Mouse (Mus musculus) gastrocnemius, postnatal 36 days (tissue): ENCODE results near the gene Slc6a2. TPM values are rescaled to one million over a fixed set of nuclear protein-coding genes. Genes with fewer than 3 reads are reported as not detected.

Source experiments
- DNase-seq, 2 experiments: peaks; one replicate each; pipeline ENCODE4 v3.0.0; 2022
- intact Hi-C: fragments of 180-260 bp; cut with DNase I; formaldehyde crosslinking; loops from one replicate; pipeline ENCODE4 v1.15.1; 2025
- long read RNA-seq, 2 experiments: library from polyadenylated mRNA; stranded (forward); transcript quantifications; one replicate each; pipeline ENCODE4 v2.0.0; 2021
- total RNA-seq, 2 experiments: library from RNA; stranded (reverse); gene quantifications; 2 replicates each; pipeline ENCODE4 v1.2.3; 2021

Gene Slc6a2
- total RNA-seq, result under 1 TPM; 0.17 to 0.28 TPM
- long read RNA-seq, experiment 1, result 0 reads
- long read RNA-seq, experiment 2, partial matches to known transcripts, result 1 of 1 reads
- long read RNA-seq, experiment 2, other reads (novel, unspliced or antisense), result 0 of 1 reads

DNA sequence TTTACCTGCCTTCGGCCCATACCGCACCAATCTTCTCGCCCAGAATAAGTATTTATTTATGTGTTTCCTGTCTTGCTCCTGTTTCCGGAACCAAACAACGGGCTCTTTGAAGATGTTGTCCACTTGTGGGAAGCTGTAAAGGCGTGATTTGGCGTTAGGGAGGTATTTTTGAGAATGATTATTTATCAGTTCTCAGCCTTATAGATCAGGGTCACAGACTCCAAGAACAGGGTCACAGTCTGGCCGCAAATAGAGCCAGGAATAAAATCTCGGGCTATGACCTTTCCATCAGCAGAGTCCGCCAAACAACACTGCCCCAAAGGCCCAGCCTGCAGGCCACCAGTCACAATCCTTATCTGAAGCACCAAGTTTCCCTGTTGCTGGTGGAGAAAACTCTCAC is at the start of gene Slc6a2:
TSS of gene Slc6a2 (plus strand) at position 301 of the 400 bp plus-strand sequence.
- intact Hi-C loops, result no loop called here
- no peak for DNase-seq

DNA sequence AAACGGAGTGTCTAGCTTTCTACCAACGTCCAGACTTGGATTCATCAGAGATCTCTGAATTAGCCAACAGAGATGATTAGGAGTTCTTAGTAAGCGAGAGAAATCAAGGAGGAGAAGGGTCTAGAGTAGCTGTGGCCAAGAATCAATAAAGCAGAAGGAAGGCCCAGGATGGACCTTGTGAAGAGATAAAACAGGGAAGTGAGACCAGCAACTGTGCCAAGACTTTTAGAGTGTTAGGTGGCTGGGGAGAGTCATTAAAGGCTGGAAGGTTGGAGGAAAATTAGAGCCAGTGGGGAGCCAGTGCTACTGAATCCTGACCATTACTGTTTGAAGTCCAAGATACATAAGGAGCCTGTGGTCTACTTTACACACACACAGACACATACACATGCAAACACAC is 48.4 kb upstream of the Slc6a2 start:
- intact Hi-C loops, result no loop called here
- DNase-seq, result no peak

DNA sequence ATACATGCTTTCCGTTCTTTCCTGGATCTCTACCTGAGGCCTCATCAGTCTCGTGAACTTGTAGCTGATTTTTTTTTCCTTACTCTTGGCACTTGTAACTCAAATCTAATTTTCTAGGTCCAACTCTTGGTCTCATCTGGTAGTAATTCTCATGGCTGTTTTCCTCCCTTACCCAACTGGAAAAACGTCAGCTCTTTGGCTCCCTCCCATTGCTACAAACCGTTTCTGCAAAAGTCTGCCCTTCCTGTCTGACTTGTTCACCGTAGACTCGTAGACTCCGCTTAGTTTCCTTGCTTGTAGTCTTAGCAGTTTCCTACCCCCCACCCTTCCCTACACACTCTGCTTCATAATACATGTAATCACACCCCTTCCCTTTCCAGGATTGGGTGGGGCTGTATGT is 46.5 kb upstream of the Slc6a2 start:
- peak in 1 of 2 experiments; percentile 46 for DNase-seq

DNA sequence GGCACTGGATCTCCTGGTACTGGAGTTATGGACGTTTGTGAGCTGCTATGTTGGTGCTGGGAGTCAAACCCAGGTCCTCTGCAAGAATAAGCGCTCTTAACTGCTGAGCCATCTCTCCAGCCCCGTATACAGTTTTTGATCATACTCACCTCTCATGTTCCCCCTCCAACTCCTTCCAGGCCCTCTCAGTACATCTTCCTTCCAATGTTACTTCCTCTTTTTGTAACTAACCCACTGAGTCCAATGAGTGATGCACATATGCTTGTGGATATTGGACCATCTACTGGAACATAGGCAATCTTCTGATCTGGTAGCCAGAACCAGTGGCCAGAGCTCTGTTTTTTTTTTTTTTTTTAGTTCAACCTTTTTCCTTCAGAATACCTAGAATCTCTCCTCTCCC is 43.8 kb upstream of the Slc6a2 start:
- DNase-seq, result no peak
- intact Hi-C loops, result no loop called here

More for the DNA sequence above, 46.5 kb upstream of the Slc6a2 start:
- intact Hi-C loops, result no loop called here

- no peak for DNase-seq
- intact Hi-C loops, result no loop called here
These were observed 38.1 kb upstream of the Slc6a2 start for GRCm38 (mm10) chr8:92921768-92922167.

GRCm38 (mm10) chr8:92928986-92929385 is 30.9 kb upstream of the Slc6a2 start:
- intact Hi-C loops, result no loop called here
- DNase-seq, result no peak

DNA sequence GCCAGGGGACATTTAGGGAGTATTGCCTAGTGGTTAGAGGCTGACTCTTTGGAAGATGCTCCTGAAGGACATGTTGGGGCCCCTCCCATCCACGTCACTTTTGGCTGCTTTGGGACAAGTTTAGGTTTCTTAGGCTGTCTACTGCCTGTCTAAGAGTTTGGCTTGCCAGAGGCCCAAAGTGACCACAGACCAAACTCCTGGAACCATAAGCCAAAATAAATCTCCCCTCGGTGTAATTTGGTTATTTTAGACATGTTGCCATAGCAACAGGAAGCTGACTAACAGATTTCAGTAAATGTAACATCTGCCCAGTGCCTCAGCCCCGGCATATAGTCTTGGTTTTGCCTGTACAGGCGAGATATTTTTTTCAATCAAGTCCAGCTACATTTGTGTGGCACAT is 21.8 kb upstream of the Slc6a2 start:
- intact Hi-C loops, result no loop called here
- no peak for DNase-seq

GRCm38 (mm10) chr8:92949071-92949470 is 10.8 kb upstream of the Slc6a2 start:
- intact Hi-C loops, result no loop called here
- no peak for DNase-seq

GRCm38 (mm10) chr8:92950639-92951371 is 9.1 kb upstream of the Slc6a2 start:
- intact Hi-C loops, result no loop called here
- no peak for DNase-seq

DNA sequence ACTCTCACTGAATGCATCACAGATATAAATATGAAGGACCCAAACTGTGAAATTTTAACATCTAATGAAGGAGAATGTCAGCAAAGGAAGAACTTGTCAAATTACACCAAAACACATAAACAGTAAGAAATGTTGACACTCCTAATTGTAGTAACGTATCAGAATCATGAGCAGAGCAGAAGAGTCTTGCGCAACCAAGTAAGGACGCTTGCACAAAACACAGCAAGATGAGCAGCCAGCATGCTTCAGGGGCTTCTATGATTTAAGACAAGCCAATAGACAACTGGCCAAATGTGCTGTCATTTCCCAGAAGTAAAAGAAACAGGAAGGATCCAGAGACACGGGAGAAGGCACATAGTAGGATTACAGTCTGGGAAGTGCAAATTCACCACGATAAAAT is 5.8 kb upstream of the Slc6a2 start:
- DNase-seq, result no peak
- intact Hi-C loops, result no loop called here

DNA sequence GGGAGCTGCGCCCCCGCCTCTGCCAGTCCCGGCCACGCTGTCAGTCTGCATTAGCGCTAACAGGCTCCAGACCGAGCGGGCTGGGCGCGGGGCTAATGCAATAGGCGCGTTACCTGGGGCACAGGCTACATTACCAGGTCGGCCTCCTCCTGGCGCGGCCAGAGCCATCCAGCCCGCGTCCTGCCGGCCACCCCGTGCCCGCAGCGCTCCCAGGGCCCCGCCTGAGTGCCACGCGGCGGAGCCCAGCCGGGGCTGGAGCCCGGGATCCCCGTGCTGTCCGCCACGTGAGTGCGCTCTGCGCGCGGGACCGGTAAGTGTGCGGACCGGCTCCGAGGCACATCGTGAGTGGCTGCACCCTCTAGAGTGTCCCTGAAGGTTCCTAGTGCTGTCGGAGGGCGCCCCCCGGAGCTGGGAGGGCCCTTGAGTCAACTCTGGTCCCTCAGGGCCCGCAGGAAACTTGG is 602 bp downstream of the Slc6a2 start:
- DNase-seq, result no peak
- intact Hi-C loops, result no loop called here

- DNase-seq, result no peak
- intact Hi-C loops, result no loop called here
These were observed 1.2 kb downstream of the Slc6a2 start for GRCm38 (mm10) chr8:92961088-92961487.

DNA sequence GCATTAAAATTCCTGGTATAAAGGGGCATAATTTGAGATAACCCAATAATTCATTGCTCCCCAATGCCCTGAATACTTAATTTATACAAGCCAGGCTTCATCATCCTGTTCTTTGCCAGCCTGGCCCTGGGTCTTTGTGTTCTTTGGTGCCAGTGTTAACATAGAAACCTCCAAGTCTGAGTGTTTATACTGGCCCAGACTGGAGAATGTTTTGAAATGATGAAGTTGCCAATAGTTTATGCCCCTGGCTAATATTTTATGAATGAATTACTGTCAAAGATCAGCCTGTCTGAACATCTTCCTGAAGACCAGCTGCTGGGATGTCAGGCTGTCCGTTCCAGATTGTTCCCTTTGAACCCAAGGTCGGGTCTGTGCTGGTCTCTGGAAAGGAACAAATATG is 4.7 kb downstream of the Slc6a2 start:
- intact Hi-C loops, result no loop called here
- DNase-seq, result no peak

GRCm38 (mm10) chr8:92972949-92973348 is 13.1 kb downstream of the Slc6a2 start:
- peak; percentile 64 to 67 for DNase-seq
- intact Hi-C loops, result loop anchor here (5.0 kb wide), 1 partner anchor 76 kb away; no protein-coding TSS in a partner anchor

DNA sequence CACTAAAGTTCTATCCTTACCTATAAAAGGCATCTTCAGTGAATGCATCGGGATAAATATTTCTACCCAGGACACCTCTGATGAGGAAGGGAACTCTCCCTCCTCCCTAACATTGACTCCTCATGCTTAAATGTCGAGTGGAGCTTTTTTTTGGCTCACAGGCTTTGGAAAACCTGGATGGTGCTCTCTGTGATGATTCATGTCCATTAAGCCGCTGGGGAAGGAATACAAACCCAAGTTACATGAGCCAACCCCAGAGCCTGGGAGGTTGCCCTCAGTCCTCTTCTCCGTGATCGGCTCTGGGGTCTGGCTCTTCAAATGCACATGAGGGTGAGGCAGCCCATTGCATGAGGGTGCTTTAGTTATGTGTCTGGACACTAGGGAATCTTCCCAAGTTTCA is 16.8 kb downstream of the Slc6a2 start:
- intact Hi-C loops, result no loop called here
- DNase-seq, result no peak

DNA sequence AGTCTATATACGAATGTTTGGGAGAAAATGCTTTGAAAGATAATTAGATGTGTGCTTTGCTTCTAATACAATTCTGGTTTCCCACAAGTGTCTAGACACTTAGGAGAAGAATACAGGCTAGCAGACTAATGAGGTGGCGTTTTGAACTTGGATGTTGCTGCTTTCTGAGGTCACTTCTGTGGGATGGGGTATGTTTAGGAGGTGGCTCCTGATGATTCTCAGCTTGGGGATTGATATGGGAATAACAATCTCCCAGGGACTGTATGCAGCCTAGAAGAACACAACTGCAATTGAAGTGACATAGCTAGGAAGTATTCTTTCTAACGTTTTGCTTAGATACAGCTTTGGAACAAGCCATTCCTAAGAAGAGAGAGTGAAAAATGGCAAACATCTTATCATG is 22.6 kb downstream of the Slc6a2 start:
- no peak for DNase-seq
- intact Hi-C loops, result no loop called here

GRCm38 (mm10) chr8:92984376-92984775 is 24.5 kb downstream of the Slc6a2 start:
- DNase-seq, result peak in 1 of 2 experiments; percentile 31

GRCm38 (mm10) chr8:92996840-92997239 is 37.0 kb downstream of the Slc6a2 start:
- intact Hi-C loops, result loop anchor here (2.0 kb wide), 1 partner anchor 110 kb away; no protein-coding TSS in a partner anchor
- peak in 1 of 2 experiments; percentile 31 for DNase-seq

More at GRCm38 (mm10) chr8:92984376-92984775, 24.5 kb downstream of the Slc6a2 start:
- intact Hi-C loops, result no loop called here

DNA sequence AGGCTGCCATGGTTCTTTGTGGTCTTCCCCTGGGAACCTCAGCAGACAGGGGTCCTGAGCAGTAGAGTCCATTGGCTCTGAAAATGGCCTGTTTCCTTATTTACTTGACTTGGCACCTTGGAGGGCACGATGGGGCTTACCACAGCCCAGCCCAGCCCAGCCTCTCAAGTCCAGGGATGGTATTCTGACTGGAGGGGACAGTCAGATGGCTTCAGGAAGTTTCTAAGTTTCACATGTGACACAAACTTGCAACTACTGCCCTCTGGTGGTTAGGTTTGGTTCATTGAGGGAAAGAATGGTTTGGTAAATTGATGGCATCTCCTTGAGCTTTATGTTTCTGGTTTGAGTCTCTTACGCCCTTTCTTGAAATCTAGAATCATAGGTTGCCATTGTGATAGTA is 38.7 kb downstream of the Slc6a2 start:
- intact Hi-C loops, result loop anchor here (1.0 kb wide), 1 partner anchor 180 kb away; no protein-coding TSS in a partner anchor
- no peak for DNase-seq

DNA sequence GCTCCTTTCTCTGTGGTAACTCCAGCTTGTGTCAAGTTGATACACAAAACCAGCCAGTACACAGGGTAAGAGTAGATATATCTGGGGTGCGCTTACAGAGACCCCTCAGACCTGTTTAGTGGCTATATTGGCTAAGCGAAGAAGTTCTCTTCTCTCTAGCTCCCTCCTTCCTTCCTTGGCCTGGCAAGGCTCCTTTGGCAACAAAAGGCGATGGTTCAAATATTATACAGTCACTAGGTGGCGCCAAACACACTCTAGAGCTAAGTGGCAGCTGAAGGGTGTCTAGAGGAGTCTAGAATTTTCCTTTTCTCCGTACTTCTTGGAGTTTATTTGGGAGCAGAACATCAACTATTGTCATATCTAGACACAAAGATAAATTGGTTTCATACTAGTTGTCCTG is 50.4 kb downstream of the Slc6a2 start:
- intact Hi-C loops, result no loop called here
- no peak for DNase-seq

DNA sequence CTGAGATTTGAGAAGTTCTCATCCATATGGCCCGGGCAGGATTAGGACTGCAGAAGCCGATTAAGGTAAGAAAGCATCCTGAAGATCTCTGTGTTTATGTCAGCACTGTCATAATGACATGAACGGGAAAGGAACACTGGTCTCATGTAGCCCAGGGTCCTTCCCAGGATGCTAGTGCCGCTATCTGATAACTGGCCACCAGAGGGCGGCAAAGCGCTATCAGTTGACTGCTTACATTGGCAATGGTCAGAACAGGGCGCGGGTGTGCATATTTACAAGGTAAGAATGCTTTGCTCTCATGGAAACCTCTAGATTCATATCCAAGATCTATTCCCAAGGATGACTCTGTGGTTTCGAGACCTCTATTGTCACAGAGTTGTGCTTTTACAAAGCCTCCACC is 51.6 kb downstream of the Slc6a2 start:
- peak; percentile 76 to 79 for DNase-seq
- intact Hi-C loops, result no loop called here

DNA sequence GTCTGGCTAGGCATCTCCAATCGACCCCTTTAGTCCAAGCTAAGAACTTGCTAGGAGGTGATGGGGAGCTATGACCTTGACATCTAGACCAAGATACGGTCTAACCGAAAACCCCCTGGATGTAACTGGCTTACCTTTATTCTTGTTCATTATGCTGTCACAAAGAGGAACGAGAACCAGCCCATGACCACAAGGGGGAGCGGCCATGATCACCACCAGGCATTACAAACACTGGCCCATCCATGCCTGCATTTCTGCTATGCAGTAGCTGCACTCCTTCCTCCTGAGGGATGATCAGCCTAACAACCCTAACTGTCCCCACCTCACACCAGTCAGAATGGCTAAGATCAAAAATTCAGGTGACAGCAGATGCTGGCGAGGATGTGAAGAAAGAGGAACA is 52.3 kb downstream of the Slc6a2 start:
- intact Hi-C loops, result no loop called here

More for the DNA sequence above, 52.3 kb downstream of the Slc6a2 start:
- DNase-seq, result no peak
